Mouse (Mus musculus) CH12.LX (cell line): ENCODE data around the gene Ccdc15.

ENCODE experiments used
- JUN ChIP-seq: IDR thresholded peaks from 2 replicates; pipeline ENCODE4 v1.6.1; 2011; ENCODE audit warnings: low read depth, mild to moderate bottlenecking, low read length, improper control_type of control experiment, moderate library complexity; ENCODE audit not compliant: insufficient read depth
- MAZ ChIP-seq: IDR thresholded peaks from 2 replicates; pipeline ENCODE4 v1.6.1; 2012; ENCODE audit warnings: low read depth, mild to moderate bottlenecking, inconsistent platforms, low read length, improper control_type of control experiment, moderate library complexity
- NRF1 ChIP-seq: IDR thresholded peaks from 2 replicates; pipeline ENCODE4 v1.6.1; 2014; ENCODE audit warnings: low read depth, mild to moderate bottlenecking, inconsistent platforms, low read length, improper control_type of control experiment, moderate library complexity
- POLR2A ChIP-seq: IDR thresholded peaks from 2 replicates; pipeline ENCODE4 v1.6.1; 2011; ENCODE audit warnings: low read depth, mild to moderate bottlenecking, improper control_type of control experiment, low read length
- SIN3A ChIP-seq: IDR thresholded peaks from 2 replicates; pipeline ENCODE4 v1.6.1; 2012; ENCODE audit warnings: low read length, improper control_type of control experiment, inconsistent platforms
- ZMIZ1 ChIP-seq: IDR thresholded peaks from 2 replicates; pipeline ENCODE4 v1.6.1; 2012; ENCODE audit warnings: low read depth, mild to moderate bottlenecking, inconsistent platforms, low read length, improper control_type of control experiment

DNA sequence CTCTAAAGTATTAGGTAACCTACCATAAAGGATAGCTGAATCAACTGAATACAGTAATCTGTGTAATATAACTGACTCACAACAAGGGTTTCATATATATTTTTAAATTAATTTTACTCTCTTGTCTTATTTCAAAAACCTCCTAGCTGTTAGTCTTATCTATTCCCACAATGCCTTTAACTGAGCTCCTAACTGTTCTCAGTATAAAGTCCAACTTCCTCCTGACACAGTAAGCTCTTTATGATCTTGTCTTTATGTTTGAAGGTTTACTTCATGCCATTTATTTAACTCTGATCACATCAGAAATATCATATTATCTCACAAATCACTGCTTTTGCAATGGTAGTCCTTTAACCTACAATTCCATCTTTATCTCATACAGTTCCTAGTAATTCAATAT, 52.6 kb downstream of the Ccdc15 start:
- TF ChIP-seq NRF1 (no peak), POLR2A (no peak), SIN3A (no peak), MAZ (no peak), JUN (no peak), ZMIZ1 (no peak)
